Mouse (Mus musculus) liver, embryonic 18 days (tissue): ENCODE measurements around the gene Cxcl3. TPM values are rescaled to one million over a fixed set of nuclear protein-coding genes. Genes with fewer than 3 reads are reported as not detected.

Experiments
- polyA plus RNA-seq: library from polyadenylated mRNA; depleted of rRNA; stranded (reverse); fragments of >200 nt; gene quantifications from 2 replicates; pipeline ENCODE4 v1.2.3, GENCODE M21; 2012; rRNA removed

The Cxcl3 gene
- polyA plus RNA-seq: not detected in 2 replicates

GRCm38 (mm10) chr5:90785659-90786588 lies at the start of gene Cxcl3:
Gene Cxcl3, plus strand, starts transcription at chr5:90786103.

GRCm38 (mm10) chr5:90759077-90760065 lies 26.5 kb upstream of the Cxcl3 start, which contains the start of gene Cxcl5:
Gene Cxcl5, plus strand, starts transcription at chr5:90759360.

GRCm38 (mm10) chr5:90768218-90768617 lies 17.7 kb upstream of the Cxcl3 start, which contains the start of gene Ppbp:
Gene Ppbp, plus strand, starts transcription at chr5:90768518.

GRCm38 (mm10) chr5:90771880-90772653 lies 13.8 kb upstream of the Cxcl3 start, which contains the start of gene Pf4:
Gene Pf4, plus strand, starts transcription at chr5:90772435.

GRCm38 (mm10) chr5:90794195-90794625 lies 8.3 kb downstream of the Cxcl3 start, which contains the start of gene Cxcl15:
Gene Cxcl15, plus strand, starts transcription at chr5:90794534.

Other genes starting within 250 kb of the Cxcl3 start
- gene 5830473C10Rik, start 225.0 kb upstream of the Cxcl3 start, polyA plus RNA-seq: 6.7 and 9.2 TPM in 2 replicates
- 7.1 and 13.1 TPM in 2 replicates for gene Rassf6, start 145.4 kb upstream of the Cxcl3 start, polyA plus RNA-seq
- gene Cxcl5, start 26.7 kb upstream of the Cxcl3 start, polyA plus RNA-seq: 0.44 and 0.48 TPM in 2 replicates
- 134 and 135 TPM in 2 replicates for gene Ppbp, start 17.6 kb upstream of the Cxcl3 start, polyA plus RNA-seq
- 243 and 245 TPM in 2 replicates for gene Pf4, start 13.7 kb upstream of the Cxcl3 start, polyA plus RNA-seq
- gene Cxcl15, start 8.4 kb downstream of the Cxcl3 start, polyA plus RNA-seq: not detected in 2 replicates
- 2.3 and 4.3 TPM in 2 replicates for gene Cxcl1, start 105.1 kb downstream of the Cxcl3 start, polyA plus RNA-seq
- 0.25 and 0.27 TPM in 2 replicates for gene Cxcl2, start 117.8 kb downstream of the Cxcl3 start, polyA plus RNA-seq
- 5.0 and 5.4 TPM in 2 replicates for gene Mthfd2l, start 145.0 kb downstream of the Cxcl3 start, polyA plus RNA-seq
- gene Epgn, start 241.4 kb downstream of the Cxcl3 start, polyA plus RNA-seq: 0.01 TPM in 2 replicates